Mouse (Mus musculus): ENCODE results near the gene Jtb. TPM values are rescaled to one million over a fixed set of nuclear protein-coding genes. Genes with fewer than 3 reads are reported as not detected.
A peak's percentile ranks its signal among the peaks of the same experiment; 100 is the strongest.

The Jtb gene
- 86.2 and 88.6 TPM in 2 replicates for polyA plus RNA-seq (2016; fragmentation: Nextera tagmentation; extraction: Ambion mirVana)

- Histone ChIP-seq H3K9ac (replicated peaks) (peak within 1 kb of the TSS; percentile 78), H3K4me1 (replicated peaks) (peaks cover 9% of the 10 kb centered on the region), H3K27ac (peak within 1 kb of the TSS; percentile 90), H3K27me3 (no peaks in the 10 kb centered on the region), H3K4me2 (peak within 1 kb of the TSS; percentile 88), H3K4me3 (replicated peaks) (peak within 1 kb of the TSS; percentile 64), H3K9me3 (peaks cover 5% of the 10 kb centered on the region; the same call in 1 of the 2 replicates), H3K36me3 (peaks cover 28% of the 10 kb centered on the region)
- ATAC-seq (ENCODE audit: insufficient number of reproducible peaks, insufficient read depth, low FRiP score, low TSS enrichment, low read depth) = peak; percentile 91
- WGBS = under 1% methylated on average over 61 of the region's 61 CpGs
These were observed at the start of gene Jtb for GRCm38 (mm10) chr3:90231507-90232333. Gene Jtb (plus strand): TSS chr3:90231597.

DNA sequence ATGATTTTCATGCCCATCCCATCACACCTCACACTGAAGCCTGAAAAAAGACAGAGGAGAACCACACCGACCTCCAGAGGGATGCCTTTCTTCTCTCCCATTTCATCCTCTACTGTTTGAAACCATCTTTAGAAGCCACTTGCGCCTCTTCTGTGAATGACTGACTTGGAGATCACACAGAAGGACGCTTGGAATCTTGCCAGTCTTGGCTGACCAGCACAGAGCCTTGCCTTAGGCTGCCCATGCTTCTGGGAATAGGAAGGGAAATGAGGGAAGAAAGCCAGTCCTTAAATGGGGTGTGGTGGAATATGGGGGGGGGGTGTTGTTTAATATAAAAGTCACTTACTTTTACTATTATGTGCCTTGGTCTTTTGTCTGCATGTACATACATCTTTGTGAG, 47.8 kb upstream of the Jtb start:
- Histone ChIP-seq H3K27ac (no peak overlapping the region), H3K27me3 (no peaks in the 10 kb centered on the region), H3K36me3 (no peaks in the 10 kb centered on the region), H3K9me3 (no peaks in the 10 kb centered on the region), H3K4me1 (replicated peaks) (no peaks in the 10 kb centered on the region), H3K4me3 (replicated peaks) (no peak overlapping the region), H3K9ac (replicated peaks) (no peak overlapping the region), H3K4me2 (no peak overlapping the region)
- WGBS = 70% methylated on average over 3 of the region's 3 CpGs
- ATAC-seq (ENCODE audit: insufficient number of reproducible peaks, insufficient read depth, low FRiP score, low TSS enrichment, low read depth) = no peak

DNA sequence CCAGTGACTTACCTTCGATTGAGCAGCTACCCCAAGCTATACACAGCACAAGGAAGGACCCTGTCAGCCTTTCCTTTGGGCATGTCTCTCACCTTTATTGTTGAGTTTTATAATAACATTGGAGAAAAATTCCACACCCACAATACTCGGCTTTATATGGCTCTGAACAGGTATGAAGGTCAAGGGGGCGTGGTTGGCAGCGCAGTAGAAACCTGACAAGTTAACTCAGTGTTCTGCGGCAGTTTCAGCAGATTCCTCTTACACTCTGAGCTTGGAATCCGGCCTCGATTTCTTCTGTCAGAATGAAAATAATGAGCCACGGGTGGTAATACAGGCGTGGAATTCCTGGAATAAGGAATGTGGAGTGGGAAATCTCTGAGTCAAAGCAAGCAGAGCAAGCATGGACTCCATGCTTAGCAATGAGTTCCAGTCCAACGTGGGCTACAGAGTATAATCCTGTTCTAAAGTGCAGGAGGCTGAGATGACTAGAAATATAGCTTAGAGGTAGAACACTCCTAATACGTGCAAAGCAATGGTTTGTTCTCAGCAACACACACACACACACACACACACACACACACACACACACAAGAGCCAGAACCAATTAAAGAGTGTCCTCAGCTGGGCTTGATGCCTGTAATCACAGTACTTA, 40.4 kb upstream of the Jtb start:
- H3K9me3 ChIP-seq = no peaks in the 10 kb centered on the region
- no peak overlapping the region for H3K4me3 ChIP-seq (replicated peaks)
- 0 out of 2 replicates have a peak, but pooled peaks cover 11% of the 10 kb centered on the region for H3K4me1 ChIP-seq (replicated peaks)
- no peaks in the 10 kb centered on the region for H3K36me3 ChIP-seq
- ATAC-seq (ENCODE audit: insufficient number of reproducible peaks, insufficient read depth, low FRiP score, low TSS enrichment, low read depth) = no peak
- no peak overlapping the region for H3K9ac ChIP-seq (replicated peaks)
- no peak overlapping the region for H3K27ac ChIP-seq
- WGBS = 83% methylated on average over 11 of the region's 11 CpGs
- H3K27me3 ChIP-seq = no peaks in the 10 kb centered on the region
- H3K4me2 ChIP-seq = no peak overlapping the region

- H3K4me2 ChIP-seq = no peak overlapping the region
- H3K4me3 ChIP-seq (replicated peaks) = no peak overlapping the region
- no peaks in the 10 kb centered on the region for H3K27me3 ChIP-seq
- no peaks in the 10 kb centered on the region for H3K9me3 ChIP-seq
- no peak for ATAC-seq (ENCODE audit: insufficient number of reproducible peaks, insufficient read depth, low FRiP score, low TSS enrichment, low read depth)
- H3K9ac ChIP-seq (replicated peaks) = no peak overlapping the region
- 0 out of 2 replicates have a peak, but pooled peaks cover 11% of the 10 kb centered on the region for H3K4me1 ChIP-seq (replicated peaks)
- 30% methylated on average over 4 of the region's 4 CpGs for WGBS
- H3K27ac ChIP-seq = no peak overlapping the region
- H3K36me3 ChIP-seq = no peaks in the 10 kb centered on the region
These were observed 36.6 kb upstream of the Jtb start for GRCm38 (mm10) chr3:90194759-90195158.

- ATAC-seq (ENCODE audit: insufficient number of reproducible peaks, insufficient read depth, low FRiP score, low TSS enrichment, low read depth) = no peak
- H3K36me3 ChIP-seq = no peaks in the 10 kb centered on the region
- no peaks in the 10 kb centered on the region for H3K9me3 ChIP-seq
- no peak overlapping the region for H3K4me2 ChIP-seq
- no peaks in the 10 kb centered on the region for H3K27me3 ChIP-seq
- 83% methylated on average over 1 of the region's 1 CpGs for WGBS
- no peak overlapping the region for H3K4me3 ChIP-seq (replicated peaks)
- no peak overlapping the region for H3K27ac ChIP-seq
- H3K9ac ChIP-seq (replicated peaks) = no peak overlapping the region
- 0 out of 2 replicates have a peak, but pooled peaks cover 11% of the 10 kb centered on the region for H3K4me1 ChIP-seq (replicated peaks)
These were observed 35.8 kb upstream of the Jtb start for GRCm38 (mm10) chr3:90195644-90196043.

DNA sequence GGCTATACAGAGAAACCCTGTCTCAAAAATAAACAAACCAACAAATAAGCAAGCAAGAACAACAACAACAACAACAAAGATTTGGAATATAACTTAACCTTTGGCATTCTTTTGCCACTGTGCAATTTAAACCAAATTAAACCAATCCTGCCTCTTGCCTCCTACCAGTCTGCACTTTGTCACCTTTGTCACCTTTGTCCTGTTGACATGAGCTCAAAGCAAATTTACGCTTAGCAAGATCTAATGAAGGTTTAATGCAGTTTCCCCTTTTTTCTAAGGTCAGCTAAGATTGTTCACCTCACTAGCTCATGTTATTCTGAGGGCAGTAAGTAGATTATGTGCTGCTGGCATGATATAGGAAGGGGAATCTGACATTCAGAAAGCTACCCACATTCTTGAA, 33.8 kb upstream of the Jtb start:
- Histone ChIP-seq H3K27me3 (no peaks in the 10 kb centered on the region), H3K36me3 (no peaks in the 10 kb centered on the region), H3K9ac (replicated peaks) (no peak overlapping the region), H3K4me3 (replicated peaks) (no peak overlapping the region), H3K4me1 (replicated peaks) (0 out of 2 replicates have a peak, but pooled peaks cover 4% of the 10 kb centered on the region), H3K27ac (no peak overlapping the region), H3K9me3 (no peaks in the 10 kb centered on the region), H3K4me2 (no peak overlapping the region)
- 69% methylated on average over 1 of the region's 1 CpGs for WGBS
- ATAC-seq (ENCODE audit: insufficient number of reproducible peaks, insufficient read depth, low FRiP score, low TSS enrichment, low read depth) = no peak

DNA sequence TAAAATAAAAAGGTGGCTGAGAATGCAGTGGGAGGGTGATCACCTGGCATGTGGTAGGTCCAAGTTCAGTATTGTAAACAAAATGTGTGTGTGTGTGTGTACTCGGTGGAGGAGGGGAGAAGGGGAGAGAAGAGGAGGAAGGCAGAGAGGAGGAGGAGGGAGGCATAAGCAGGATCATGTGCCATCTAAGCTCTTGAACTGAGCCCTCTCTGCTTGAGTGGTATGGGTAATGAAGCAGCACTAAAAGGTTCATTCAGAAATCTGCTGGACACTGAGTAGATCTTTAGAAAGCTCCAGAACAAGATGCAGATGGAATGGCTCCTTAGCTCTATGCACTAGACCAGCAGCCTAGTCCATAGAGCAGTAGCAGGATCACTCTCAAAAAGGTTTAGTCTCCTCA, 28.5 kb upstream of the Jtb start:
- H3K4me3 ChIP-seq (replicated peaks) = no peak overlapping the region
- H3K27ac ChIP-seq = no peak overlapping the region
- no peak for ATAC-seq (ENCODE audit: insufficient number of reproducible peaks, insufficient read depth, low FRiP score, low TSS enrichment, low read depth)
- no peak overlapping the region for H3K9ac ChIP-seq (replicated peaks)
- H3K4me1 ChIP-seq (replicated peaks) = no peaks in the 10 kb centered on the region
- no peaks in the 10 kb centered on the region for H3K9me3 ChIP-seq
- H3K36me3 ChIP-seq = peaks cover 5% of the 10 kb centered on the region
- H3K27me3 ChIP-seq = no peaks in the 10 kb centered on the region
- H3K4me2 ChIP-seq = no peak overlapping the region
- WGBS = 64% methylated on average over 1 of the region's 1 CpGs

- ATAC-seq (ENCODE audit: insufficient number of reproducible peaks, insufficient read depth, low FRiP score, low TSS enrichment, low read depth) = no peak
These were observed 27.8 kb upstream of the Jtb start for GRCm38 (mm10) chr3:90203619-90204018.

DNA sequence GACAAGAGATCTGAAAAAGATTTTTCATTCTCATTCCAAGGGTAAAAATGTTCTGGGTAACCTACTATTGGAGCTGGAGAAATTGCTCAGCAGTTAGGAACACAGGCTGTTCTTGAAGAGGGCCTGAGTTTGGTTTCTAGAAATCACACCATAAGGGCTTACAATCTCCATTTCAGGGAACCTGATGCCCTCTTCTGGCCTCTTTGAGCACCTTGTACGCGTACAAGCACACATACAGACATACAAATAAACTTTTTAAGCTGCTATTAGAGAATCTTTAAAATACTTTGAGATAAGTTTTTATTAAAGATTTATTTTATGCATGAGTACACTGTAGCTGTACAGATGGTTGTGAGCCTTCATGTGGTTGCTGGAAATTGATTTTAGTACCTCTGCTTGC, 26.8 kb upstream of the Jtb start:
- WGBS = 91% methylated on average over 2 of the region's 2 CpGs
- Histone ChIP-seq H3K4me3 (replicated peaks) (no peak overlapping the region), H3K27me3 (no peaks in the 10 kb centered on the region), H3K9ac (replicated peaks) (no peak overlapping the region), H3K4me2 (no peak overlapping the region), H3K36me3 (peaks cover 22% of the 10 kb centered on the region), H3K4me1 (replicated peaks) (no peaks in the 10 kb centered on the region), H3K9me3 (no peaks in the 10 kb centered on the region), H3K27ac (no peak overlapping the region)
- ATAC-seq (ENCODE audit: insufficient number of reproducible peaks, insufficient read depth, low FRiP score, low TSS enrichment, low read depth) = no peak

More at GRCm38 (mm10) chr3:90203619-90204018, 27.8 kb upstream of the Jtb start:
- H3K4me3 ChIP-seq (replicated peaks) = no peak overlapping the region
- 78% methylated on average over 5 of the region's 5 CpGs for WGBS
- no peaks in the 10 kb centered on the region for H3K27me3 ChIP-seq
- no peak overlapping the region for H3K9ac ChIP-seq (replicated peaks)
- H3K9me3 ChIP-seq = no peaks in the 10 kb centered on the region
- no peak overlapping the region for H3K4me2 ChIP-seq
- no peaks in the 10 kb centered on the region for H3K4me1 ChIP-seq (replicated peaks)
- H3K36me3 ChIP-seq = peaks cover 12% of the 10 kb centered on the region
- H3K27ac ChIP-seq = no peak overlapping the region

GRCm38 (mm10) chr3:90208662-90209061, 22.7 kb upstream of the Jtb start:
- Histone ChIP-seq H3K9me3 (no peaks in the 10 kb centered on the region), H3K4me1 (replicated peaks) (peaks cover 15% of the 10 kb centered on the region), H3K36me3 (peaks cover 52% of the 10 kb centered on the region), H3K27ac (no peak overlapping the region), H3K4me2 (no peak overlapping the region), H3K9ac (replicated peaks) (no peak overlapping the region), H3K4me3 (replicated peaks) (no peak overlapping the region), H3K27me3 (no peaks in the 10 kb centered on the region)
- no peak for ATAC-seq (ENCODE audit: insufficient number of reproducible peaks, insufficient read depth, low FRiP score, low TSS enrichment, low read depth)
- 80% methylated on average over 2 of the region's 2 CpGs for WGBS

DNA sequence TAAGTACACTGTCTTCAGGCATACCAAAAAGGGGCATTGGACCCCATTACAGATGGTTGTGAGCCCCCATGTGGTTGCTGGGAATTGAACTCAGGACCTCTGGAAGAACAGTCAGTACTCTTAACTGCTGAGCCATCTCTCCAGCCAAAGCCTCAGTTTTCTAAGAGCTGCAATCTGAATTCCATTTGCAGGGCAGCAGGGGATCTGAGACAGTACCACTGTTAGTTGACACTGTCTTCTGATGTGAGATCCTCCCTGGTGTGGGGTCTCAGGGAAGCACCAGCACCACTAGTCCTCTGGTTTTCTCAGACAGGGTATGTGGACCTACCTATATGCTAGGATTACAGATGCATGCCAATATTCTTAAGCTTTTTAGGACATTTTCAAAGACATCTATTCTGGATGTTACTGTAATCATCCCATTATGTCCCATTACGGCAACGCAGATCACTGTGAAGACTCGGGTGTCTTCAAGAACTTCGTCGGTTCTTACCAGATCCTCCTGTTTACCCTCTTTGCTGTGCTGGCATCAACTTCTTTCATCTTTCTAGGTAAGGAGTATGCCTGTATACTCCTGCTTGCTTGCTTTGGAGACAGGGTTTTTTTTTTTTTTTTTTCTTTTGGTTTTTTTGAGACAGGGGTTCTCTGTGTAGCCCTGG, 21.4 kb upstream of the Jtb start:
- no peak for ATAC-seq (ENCODE audit: insufficient number of reproducible peaks, insufficient read depth, low FRiP score, low TSS enrichment, low read depth)

More for the DNA sequence above, 21.4 kb upstream of the Jtb start:
- Histone ChIP-seq H3K4me2 (no peak overlapping the region), H3K36me3 (peaks cover 52% of the 10 kb centered on the region), H3K9me3 (no peaks in the 10 kb centered on the region), H3K4me3 (replicated peaks) (no peak overlapping the region), H3K4me1 (replicated peaks) (peaks cover 20% of the 10 kb centered on the region), H3K9ac (replicated peaks) (no peak overlapping the region), H3K27ac (no peak overlapping the region), H3K27me3 (no peaks in the 10 kb centered on the region)
- WGBS = 94% methylated on average over 5 of the region's 5 CpGs
